Mouse (Mus musculus) cerebellum, postnatal 10 days (tissue): ENCODE results near the gene Ralgps1.

Experiments used
- DNase-seq, 2 experiments: peaks; one replicate each; pipeline ENCODE4 v3.0.0; 2021; ENCODE audit warnings: mixed read lengths in 2 of 2

Gene Ralgps1

DNA sequence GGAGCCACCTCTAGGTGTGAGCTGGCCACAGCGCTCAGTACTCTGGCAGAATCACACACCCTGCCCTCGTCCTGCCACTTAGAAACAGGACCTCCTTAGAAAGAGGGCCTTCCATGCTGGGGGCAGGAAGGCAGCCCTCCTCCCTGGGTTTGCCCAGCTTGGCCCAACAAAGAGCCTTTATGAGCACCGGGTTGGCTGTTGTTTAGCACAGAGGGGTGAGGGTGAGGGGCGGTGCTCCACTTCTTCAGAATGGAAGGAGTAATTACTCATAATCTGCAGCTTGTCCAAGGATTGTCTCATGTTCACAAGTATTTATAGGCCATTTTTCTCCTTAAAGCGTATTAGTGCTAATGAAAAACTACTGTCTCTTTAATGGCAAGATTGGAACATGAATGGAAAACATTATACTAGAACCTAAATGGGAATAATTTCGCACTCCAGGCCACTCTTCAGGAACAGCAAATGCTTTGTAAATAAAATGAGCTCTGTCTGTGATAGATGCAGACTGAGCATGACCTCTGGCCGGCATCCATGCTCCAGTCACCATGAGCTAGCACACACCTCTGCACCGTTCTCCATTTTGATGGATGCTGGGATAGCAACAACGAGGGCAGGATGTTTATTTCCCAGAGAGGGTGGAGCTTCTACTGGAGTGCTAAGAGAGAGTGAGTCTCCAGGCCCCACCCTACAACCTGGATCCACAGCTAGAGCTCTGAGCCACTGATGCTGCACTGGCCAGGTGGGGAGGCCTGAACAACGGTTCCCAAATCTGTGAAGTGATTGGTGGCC is 200.3 kb downstream of the Ralgps1 start:
- no peak for DNase-seq

DNA sequence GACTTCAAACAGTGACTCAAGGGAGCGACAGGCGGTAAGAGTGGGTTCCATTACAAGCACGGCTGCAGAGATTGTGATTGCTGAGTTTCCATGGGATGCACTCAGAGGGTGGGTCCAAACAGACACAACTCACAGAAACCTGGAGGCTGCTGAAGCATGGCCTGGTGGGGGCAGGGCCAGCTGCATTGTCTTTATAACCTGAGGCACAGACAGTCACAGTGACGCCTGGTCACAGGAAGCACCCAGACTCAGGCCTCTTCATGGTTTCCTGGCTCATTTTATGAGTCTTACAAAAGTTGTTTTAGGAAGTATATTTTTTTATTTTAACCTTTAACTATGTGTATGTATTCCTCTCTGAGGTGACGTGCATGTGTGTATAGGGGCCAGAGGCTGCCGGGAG is 201.8 kb downstream of the Ralgps1 start:
- no peak for DNase-seq

DNA sequence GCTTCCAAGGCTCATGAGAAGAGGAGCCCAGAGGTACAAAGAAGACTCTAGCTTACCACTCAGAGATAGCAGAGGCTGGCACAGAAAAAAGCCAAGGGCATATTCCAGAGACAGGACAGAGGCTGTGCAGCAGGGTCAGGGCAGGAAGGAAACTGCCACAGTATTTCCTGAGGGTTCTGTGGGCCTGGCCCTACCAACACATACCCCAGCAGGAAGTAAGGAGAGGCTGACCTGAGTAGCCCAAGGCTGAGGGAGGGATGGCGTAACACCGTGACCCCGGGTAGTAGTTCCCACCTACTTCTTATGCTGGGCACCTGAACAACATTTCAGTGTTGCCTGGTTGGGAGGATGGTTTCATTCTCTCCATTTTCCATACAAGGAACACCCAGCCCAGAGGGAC is 204.2 kb downstream of the Ralgps1 start:
- DNase-seq, result no peak

DNA sequence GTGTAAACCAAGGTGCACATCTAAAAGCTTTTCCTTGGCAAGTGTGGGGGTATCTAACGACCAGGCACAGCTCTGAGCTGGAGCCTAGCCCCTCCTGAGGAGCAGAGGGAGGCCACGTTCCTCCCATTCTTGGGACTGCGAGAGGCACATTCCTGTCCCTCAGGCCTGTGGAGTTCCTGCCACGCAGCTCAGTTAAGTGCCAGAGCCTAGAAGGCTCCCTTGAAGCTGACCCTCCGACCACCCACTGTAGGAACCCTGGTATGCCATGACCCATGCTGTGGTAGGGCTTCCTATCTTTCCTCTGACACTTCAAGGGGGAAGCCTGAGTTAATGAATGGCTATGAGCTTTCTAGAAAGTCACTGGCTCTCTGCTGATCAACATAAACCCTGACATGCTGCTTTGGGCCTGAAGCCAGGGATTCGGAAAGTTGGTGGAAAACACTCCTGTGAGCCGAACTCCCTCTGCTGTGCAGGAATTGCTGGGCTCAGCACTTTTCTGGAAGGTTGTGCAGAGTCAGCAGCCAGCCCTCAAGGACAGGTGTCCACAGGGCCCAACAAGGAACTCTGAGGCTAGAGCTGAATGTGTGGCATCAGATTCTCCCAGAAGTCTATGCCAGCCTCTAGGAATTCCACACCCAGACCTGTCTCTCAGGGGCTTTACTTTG is 205.4 kb downstream of the Ralgps1 start:
- no peak for DNase-seq

DNA sequence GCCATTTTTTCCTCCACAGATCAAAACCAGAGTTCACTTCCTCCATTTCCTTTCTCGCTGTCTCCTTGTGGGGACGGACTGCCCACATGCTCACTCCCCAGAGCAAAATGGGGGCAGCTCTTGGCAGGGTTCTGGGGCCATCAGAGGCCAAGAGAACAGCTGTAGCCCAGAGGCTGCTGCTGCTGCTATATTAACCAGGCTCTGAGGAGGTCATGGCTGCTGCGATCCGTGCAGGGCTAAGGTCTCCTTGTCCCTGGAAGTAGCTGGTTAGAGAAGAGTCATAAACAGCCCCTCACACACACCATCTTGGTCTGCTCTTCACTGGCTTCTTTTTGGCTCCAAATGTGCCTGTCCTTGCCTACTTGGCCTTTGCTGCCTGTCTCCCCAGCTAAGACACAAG is 206.1 kb downstream of the Ralgps1 start:
- DNase-seq, result no peak

DNA sequence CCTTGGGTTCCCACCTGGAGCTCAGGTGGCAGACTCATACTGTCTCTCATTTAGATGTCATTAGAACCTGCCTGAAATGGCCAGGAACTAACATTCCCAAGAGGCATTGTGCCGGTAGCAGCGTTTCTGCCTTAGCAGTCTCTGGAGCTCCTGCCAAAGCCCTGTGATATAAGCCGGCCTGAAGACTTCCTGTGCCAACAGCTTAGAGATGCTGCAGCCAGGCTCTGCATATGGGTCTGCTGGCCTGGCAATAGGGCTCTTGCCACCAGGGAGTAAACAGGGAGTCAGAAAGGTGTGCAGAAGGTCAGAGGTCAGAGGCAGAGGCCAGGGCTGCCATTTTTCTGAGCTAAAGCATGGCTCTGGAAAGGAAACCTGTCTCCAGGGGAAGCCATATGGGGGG is 206.6 kb downstream of the Ralgps1 start:
- DNase-seq, result peak; percentile 67 to 71

DNA sequence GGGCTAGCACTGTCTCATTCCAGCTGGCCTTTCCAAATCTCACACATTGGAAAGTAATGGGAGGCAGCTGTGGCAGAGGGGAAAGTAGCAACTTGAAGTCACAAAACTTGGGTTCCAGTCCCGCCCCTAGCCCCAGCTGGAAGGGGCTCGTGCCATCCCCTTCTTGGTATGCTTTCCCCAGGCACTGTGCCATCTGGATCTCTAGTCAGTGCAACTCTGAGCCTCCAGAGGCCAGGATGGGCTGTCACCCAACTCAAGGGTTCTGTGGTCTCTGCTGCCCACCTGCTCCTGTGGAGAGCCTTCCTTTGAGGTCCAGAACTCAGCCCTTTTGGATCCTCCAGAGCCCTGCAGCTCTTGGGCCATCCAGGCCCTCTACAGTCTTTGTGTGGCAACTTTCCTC is 209.2 kb downstream of the Ralgps1 start:
- DNase-seq, result peak; percentile 68 to 80

DNA sequence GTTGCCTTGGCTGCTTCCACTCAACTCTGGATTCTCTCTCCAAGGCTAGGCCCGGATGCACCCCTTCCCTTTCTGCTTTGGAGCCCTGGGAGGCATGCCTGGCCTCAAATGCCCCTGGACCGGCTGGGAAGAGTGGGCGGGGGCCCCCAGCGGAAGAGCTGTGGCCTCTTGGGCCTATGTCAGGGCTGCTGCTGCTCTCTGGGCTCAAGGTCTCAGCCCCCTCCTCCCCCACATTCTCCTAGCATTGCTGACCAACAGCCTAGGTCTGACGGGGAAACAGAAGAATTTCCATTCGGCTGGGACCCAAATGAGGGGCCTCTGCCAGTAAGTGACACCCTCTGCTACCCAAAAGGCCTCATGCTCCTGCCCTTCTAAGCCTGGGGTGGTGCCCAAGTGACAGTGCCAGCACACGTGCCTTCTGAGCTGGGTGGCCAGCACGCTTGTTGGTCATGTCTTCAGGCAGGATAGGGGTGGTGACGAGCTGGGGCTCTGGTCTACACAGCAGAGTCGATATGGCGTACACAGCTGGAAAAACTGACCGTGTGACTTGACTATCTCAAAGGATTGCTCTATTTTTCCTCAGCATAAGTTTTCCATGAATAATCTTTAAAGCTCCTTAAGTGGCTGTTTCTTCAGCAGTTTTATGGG is 210.8 kb downstream of the Ralgps1 start:
- peak in 1 of 2 experiments; percentile 41 for DNase-seq

DNA sequence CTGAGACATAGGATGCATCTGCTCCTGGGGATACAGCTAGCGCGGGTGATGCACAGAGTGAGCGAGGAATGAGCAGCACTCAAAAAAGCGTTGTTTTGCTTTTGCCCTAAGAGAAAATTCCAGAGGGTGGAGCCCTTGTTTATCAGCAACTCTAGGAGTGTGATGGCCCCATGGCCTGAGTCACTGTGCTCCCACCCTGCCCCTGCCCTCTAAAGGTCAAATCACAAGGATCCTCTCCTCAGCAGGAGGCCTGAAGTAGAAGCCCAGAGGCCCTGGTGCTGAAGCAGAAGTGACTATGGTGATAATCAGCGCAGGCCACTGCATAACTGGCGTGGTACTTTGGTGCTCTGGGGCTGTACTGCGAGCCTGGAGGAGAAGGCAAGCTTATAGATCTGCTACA is 211.7 kb downstream of the Ralgps1 start:
- no peak for DNase-seq

DNA sequence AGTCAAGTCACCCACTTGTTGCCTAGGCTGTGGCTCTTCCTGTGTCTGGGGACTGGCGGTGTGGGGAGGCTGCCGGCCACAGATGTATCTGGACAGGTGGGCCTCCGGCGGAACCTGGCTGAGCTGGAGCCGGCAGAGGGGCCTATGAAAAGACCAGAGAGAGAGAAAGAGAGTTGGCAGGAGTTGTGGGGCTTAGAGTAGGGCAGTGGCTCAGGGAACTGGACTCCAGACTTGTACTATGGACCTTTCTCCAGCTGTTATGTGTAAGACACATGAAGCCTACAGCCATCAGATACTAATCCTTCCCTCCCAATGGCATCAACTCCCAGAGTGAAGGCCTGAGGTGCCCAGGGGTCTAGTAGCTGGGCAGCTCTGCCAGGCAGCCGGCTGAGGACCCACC is 212.4 kb downstream of the Ralgps1 start:
- no peak for DNase-seq

DNA sequence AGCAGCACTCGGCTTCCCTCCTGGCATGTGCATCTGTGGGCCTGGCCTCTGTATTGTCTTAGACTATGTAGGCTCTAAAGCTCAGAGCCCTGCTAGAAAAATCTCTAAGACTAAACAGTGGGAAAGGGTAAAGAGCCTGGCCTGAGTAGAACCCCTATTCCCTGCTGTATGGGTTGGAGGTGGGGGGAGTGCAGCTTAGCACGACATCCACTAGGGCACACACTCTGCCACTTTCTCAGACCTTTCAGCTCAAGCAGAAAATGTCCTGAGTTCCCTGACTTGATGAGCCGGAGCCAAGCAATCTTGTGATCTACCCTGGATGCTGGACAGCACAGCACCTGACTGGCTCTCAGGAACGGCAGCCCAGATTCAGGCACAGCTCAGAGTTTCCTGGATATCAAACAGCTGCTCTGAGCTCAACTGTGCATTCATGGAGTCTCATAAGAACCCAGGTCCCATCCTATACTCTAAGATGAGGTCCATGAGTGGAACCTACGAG is 215.0 kb downstream of the Ralgps1 start:
- DNase-seq, result no peak

DNA sequence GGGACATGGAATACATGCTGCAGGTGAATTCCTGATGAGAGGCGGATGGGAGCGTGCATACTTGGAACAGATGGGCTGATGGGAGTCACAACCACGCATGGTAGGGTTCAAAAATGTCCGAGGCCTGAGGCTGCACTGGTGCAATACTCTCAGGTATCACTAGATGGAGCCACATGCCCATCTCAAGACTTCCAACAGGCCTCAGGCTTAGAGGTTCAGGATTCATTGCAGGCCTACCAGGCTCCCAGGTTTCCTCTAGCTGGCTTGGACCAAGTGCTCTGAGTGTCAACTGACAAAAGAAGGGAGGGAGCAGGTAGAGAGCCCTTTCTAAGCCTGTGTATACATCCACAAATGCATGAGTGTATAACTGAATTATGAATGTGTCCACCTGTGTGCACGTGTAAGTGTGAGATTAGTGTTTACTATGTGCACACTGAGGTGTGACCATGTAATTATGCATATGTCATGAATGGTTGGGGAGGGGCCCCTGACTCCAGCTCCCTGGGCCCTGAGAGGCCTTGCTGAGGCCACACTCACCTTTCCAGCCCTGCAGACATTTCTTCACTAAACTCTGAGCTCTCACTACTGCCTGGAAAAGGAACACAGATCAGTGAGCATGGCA is 216.4 kb downstream of the Ralgps1 start:
- peak; percentile 89 to 92 for DNase-seq

DNA sequence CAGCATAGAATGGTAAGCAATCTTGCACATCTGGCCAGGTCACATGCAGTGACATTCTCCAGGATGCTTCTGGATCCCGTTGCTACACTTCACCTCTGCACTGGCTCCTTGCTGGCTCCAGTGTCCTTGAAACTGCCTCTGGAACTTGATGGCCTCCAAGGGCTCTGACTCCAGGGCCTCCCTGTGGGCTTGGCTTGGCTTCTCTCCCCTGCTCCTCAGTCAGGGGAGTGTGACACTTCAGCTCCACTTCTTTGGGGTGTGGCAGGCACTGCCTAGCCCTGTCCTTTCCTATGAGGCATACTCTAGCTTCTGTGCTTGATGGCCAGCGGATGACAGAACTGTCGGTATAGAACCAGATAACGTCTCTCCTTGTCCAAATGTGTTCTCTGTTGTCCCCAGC is 224.3 kb downstream of the Ralgps1 start:
- DNase-seq, result no peak

DNA sequence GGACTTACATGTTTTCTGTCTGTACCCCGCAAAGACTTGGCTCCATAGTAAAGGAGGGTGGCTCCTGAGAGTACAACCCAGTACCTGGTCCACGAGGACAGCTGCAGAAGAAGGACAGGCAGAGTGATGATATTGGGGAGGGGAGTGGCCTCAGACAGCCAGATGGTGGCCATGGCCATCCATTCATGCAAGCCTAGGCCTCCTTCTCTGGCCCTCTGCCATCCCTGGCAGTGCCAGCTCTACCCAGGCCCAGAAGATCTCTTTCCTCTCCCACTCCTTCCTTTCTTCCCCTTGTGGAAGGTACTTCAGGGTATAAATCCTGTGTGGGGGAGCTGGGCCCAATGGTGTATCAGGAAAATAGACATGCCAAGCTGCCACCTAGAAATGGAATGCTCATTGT is 228.0 kb downstream of the Ralgps1 start:
- DNase-seq, result peak; percentile 91 to 93

DNA sequence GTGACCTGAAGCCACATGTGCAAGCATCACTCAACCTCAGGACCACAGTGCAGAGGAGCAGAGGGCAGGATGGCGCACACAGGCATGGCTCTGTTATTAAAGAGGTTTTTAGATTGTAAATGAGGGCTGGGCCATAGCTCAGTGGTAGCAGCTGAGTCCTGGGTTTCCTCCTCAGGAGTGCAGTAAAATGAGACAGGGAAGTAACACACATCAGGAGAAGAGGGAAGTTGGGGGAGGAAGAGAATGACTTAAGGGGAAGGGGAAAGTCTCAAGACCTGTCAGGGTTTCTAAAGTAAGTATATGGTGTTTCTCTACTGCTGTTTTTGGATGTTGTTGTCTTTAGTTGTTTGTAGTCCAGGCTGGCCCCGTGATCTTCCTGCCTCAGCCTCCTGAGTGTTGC is 232.8 kb downstream of the Ralgps1 start:
- no peak for DNase-seq

DNA sequence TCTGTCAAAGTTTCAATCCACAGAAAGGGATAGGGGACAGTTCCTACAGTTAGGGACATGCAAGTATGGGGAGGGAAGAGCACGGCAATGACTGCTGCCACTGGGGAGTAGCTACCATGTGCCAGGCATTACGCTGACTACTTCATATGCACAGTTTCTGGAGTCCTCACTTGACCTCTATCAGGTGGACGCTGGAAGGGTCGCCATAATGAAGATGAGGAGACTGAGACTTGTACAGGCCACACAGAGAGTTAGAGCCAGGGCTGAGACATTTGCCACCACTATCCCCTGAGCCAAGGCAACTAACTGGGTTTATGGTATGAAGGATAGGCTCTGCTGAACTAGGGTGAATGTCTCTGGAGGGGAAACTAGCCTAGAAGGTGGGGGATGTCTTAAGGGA is 233.6 kb downstream of the Ralgps1 start:
- DNase-seq, result no peak

DNA sequence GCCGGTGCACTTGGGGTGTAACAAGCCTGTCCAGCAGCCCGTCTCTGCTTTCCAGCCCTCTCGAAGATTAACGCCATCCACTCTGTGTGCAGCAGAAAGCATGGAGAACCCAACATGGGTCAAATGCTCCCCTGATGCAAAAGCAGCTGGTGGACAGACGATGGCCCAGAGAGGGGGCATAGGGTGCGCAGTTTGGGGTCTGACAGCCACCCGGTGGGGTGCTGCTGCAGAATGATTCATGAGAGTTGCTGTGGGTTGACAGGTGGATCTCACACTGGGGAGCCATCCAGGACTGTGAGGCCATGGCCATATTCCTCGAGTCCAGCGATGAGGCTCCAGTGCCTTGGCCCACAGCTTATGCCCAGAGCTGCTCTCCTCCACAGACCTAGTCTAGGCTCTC is 234.0 kb downstream of the Ralgps1 start:
- DNase-seq, result peak; percentile 48 to 68

DNA sequence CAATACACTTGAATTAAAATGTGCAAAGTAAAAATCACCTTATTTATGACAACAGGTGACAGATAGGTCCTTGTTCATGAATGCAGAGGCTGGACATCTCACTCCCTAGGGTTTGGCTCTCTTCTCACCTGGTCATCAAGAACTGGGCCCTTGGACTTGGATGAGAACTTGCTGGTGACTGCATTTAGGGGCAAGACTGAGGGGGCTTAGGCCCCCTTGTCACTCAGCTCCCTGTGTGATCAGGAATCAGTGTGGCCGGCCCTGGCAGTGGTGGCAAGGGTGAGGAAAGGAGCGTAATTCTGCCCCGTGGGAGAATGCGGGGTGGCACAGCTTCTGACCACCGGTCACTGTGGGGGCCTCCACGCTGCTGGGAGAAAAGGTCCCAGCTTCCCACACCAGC is 234.9 kb downstream of the Ralgps1 start:
- no peak for DNase-seq

DNA sequence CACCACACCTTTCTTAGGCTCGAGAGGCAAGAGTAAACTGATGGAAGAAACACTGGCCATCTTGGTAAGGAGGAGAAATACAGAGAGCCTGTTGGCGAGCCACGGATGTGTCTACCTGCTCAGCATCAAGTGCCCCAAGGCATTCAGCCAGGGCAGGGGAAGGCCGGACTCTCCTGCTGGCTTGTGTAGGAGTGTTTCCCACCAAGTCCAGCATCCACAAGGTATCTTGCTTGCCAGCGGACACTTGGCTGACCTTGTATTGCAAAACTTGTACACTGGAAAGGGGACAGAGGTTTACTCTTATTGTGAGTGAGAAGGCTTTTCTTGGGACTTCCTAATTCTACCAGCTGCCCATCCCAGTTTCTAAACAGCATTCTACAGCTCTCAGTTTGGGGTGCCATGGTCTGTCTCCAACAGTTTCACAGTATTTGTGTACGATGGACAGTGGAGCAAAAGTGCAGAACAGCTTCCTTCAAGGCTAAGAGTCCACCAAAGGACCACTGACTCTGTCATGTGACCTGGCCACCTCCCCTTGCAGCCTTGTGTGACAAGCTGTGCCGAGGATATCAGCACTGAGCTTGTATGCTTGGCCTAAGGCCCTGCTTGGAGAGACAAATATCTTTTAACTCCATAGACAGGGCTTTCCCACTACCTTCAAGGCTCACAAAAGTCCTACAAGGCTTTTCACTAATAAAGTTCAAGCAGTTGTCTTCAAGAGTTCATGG is 236.4 kb downstream of the Ralgps1 start:
- no peak for DNase-seq

DNA sequence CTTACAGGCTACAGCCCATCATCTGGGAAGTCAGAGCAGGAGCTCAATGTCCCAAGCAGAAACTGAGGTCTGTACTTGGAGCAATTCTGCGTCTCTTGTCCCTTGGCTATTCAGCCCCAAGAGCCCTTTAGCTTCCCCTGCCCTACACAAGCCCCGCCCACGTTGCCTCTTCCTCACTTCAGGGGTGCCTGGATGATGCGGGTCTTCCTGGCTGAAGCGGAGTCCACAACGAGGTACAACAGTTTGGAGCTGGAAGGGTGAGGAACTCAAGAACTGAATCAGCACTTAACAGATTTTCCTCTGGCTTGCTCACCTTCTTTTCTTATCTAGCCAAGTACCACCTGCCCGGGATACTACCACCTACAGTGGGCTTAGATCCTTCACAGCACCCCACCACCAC is 239.0 kb downstream of the Ralgps1 start:
- peak in 1 of 2 experiments; percentile 50 for DNase-seq

DNA sequence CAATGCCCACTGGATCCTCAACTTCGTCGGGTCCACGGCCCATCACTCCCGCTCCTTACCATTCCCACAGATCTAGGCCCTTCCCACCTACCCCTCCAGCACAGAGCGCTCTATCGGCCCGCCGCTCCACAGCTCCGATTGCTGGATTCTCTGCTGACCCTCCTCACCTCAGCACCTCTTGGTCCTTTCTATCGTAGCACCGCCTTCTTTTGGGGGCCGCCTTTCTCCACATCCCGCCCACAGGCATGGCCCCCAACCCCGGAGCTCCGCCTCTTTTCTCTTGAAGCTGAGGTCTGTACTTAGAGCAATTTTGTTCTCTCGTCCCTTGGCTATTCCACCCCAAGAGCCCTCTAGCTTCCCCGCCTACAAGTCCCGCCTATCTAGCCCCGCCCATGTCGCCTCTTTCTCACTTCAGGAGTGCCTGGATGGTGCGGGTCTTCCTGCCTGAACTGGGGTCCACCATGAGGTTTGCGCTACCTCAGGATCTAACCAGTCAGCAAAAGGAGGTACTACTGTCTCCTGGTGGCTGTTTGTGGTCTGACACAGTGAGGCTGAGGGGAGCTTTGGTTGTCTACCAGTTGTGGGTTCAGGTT is 239.7 kb downstream of the Ralgps1 start, which contains the start of gene Garnl3:
Gene Garnl3, minus strand, starts transcription at position 155 of the 593 bp plus-strand sequence.
- DNase-seq, result peak; percentile 75 to 78
